Mouse (Mus musculus): ENCODE results near the gene Ncapg2.

Gene Ncapg2

DNA sequence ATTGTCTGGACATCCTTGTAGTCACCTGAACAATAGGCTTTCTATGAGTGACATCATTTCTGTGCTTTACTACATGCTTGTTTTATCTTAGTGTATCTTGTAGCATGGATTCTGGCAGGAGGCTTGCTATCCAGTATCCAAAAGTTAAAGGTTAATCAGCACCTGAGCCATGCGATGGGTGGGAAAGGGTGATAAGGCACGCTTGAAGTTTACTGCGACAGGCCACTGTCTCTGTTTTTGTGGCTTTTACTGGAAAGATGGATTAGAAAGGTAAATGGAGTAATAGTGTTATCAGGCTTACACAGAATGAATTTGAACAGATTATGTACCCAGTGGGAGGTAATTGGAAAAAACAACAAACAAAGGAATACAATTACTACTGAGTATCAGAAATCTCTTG lies 37.0 kb downstream of the Ncapg2 start:
- no peak for DNase-seq (ENCODE audit: low read depth, low spot score)

DNA sequence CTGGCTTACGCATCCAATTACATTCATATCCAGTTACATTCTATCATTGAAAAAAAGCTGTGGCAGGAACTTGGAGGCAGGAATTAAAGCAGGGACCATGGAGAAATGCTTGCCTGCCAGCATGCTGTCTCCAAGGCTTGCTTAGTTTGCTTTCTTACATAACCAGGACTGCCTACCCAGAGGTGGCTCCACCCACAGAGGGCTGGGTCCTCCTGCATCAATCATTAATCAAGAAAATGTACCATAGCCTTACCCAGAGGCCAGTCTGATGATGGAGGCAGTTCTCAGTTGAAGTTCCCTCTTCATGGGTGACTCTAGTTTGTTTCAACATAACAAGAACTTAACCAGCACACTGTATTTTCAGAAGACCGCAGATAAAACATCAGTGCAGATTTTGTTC lies 44.3 kb downstream of the Ncapg2 start:
- no peak for DNase-seq (ENCODE audit: low read depth, low spot score)

GRCm38 (mm10) chr12:116460379-116461065 lies 55.3 kb downstream of the Ncapg2 start:
- DNase-seq (ENCODE audit: low read depth, low spot score): no peak

DNA sequence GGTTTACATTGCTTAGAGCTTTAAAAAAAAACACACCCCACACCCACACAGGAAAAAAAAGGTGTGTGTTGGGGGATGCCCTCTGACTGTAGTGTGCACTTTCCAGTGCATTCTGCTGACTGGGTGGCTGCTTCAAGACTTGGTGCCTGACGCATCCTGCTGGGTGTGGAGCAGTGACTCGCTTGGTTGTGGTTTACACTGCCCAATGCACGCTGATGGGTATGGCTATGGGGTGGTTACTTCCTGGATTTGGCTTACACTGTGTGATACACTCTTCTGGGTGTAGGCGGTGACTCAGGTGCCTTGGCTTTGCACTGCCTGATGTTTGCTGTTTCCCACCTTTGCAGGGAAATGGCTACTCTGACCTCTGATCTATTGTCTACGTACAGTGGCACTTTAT lies 61.8 kb downstream of the Ncapg2 start:
- DNase-seq (ENCODE audit: low read depth, low spot score): no peak

DNA sequence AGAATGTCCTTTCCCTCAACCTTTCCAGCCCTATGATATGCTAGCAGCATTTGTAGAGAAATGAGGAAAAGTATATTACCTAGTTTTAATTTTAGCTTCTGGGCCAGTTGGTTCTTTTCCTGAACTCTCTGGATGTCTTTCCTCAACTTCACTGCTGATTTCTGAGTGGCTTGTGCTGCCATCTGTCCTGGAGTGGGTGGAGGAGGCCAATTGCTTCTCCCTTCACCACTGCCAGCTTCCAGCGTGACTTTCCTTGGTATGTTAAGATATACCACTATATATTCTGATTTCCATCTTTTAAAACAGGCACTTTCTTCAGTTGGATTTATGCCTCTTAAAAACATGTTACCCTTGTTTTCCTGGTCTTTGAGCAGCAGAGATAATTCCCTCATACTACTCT lies 63.1 kb downstream of the Ncapg2 start:
- DNase-seq (ENCODE audit: low read depth, low spot score): no peak

- no peak for DNase-seq (ENCODE audit: low read depth, low spot score)
These were observed 63.9 kb downstream of the Ncapg2 start for GRCm38 (mm10) chr12:116469096-116469495.

DNA sequence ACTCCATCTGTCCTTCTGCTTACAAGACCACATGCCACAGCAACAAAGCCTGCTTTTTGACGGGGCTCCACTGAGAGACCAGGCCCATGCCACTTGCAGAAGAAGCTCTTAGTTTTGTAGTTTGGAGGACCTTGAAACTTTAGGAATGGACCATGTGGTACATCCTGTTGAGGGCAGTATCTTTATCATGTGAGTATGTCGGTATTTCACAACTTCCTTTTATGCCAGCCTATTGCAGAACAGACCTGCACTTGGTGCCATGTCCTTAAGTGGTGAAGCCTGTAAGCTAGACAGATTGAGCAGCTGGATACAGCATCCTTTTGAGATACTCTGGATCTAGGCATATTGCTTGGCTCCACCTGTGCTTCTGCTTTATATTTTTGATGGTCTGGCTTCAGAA lies 68.1 kb downstream of the Ncapg2 start:
- no peak for DNase-seq (ENCODE audit: low read depth, low spot score)

DNA sequence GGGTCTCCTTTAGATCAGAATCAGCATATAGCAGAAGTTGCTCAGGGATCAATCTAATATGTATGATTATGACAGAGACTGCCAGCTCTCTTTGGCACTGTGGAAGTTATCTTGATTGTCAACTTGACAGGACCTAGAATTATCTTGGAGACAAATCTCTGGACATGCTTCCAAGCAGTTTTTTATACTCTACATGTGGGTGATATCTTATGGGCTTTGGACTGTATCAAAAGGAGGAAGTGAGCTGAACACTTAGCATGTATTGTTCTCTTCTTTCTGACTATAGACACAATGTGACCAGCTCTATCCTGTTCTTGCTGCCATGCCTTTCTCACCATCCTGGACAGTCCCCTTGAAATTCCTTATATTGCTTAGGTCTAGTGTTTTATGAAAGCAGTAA lies 68.6 kb downstream of the Ncapg2 start:
- no peak for DNase-seq (ENCODE audit: low read depth, low spot score)

DNA sequence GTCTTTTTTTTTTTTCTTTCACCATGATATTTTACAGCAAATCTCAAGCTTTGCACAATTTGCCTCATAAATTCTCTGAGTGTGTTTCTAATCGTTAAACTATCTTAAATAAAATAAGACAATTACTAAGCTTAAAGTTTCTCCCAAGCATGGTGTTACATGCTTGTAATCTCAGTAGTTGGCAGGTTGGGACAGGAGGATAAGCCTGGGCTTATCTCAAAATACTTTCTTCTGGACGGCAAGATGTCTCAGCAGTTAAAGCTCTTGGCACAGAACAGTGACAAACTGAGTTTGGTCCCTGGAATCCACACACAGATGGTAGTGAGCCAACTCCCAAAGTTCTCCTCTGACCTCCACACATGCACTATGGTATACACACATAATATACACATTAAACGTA lies 69.5 kb downstream of the Ncapg2 start:
- no peak for DNase-seq (ENCODE audit: low read depth, low spot score)

GRCm38 (mm10) chr12:116478771-116479170 lies 73.6 kb downstream of the Ncapg2 start:
- DNase-seq (ENCODE audit: low read depth, low spot score): no peak

DNA sequence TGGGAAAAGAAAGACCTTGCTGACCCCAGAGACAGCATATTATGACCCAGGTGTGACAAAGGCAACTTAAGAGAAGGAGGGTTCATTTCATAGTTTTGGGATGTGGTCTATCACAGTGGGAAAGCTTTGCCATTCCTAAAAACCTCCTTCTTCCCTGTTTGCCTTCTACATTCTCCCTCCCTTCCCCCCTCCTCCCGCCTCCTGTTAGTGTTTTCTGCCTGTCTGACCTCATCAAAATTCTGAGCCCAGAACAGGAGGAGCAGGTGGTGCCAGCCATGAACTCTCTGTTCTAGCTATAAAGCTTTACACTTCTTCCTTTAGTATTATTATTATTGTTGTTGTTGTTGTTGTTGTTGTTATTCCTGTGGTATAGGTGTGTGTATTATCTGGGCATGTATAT lies 76.7 kb downstream of the Ncapg2 start:
- DNase-seq (ENCODE audit: low read depth, low spot score): no peak

GRCm38 (mm10) chr12:116483581-116483980 lies 78.4 kb downstream of the Ncapg2 start:
- no peak for DNase-seq (ENCODE audit: low read depth, low spot score)

DNA sequence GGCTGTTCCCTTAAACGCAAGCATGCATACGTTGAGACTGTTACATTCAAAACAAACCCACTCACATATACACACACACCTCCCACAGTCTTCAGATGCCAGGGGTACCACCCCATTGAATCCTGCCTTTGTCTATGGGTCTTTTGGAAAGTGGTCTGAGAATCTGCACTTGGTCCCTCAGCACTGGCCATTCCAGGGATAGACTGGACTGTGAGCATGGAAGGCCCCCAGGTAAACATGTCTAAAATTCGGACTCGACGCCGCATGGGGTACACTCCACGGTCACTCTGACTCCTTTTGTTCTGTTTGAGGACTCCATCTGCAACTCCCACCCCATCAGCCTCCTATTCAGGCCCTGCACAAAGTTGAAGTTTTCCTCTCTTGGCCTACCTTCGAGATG lies 79.8 kb downstream of the Ncapg2 start:
- no peak for DNase-seq (ENCODE audit: low read depth, low spot score)

DNA sequence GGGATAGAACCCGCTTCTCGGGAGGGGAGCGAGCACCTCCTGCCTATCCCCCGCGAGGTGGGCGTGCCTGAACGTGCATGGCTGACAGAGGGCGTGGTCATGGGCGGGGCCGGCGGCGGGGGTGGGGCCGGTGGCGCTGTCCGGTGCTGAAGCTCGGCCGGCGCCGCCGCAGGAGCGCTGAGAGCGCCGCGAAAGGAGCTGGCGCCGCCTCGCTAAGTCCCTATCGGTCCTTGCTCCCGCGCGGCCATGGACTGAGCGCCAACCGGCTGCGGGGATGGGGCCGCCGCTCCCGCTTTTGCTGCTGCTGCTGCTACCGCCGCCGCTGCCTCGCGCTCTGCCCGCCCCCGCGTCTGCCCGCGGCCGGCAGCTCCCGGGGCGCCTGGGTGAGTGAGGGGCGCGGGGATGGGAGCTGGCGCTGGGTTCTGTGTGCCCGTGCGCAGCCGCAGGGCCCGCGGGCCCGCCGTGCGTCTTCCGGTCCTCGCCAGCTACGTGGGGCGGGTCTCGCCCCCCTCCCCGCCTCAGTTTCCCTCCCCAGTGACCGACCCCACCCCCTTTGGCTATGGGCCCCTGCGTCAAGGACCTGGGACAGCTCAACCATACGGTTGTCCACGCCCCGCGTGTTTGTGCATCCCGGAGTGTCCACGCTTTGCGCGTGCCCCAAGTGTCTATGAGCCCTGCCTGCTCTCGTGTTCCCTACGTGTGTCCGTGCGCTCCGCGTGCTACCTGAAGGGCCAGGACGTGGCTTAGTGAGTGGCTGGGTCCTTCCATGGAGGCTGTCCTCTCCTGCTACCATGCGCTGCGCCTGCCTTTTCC lies 80.6 kb downstream of the Ncapg2 start, which contains the start of gene Ptprn2:
Gene Ptprn2, plus strand, starts transcription at position 130 of the 813 bp plus-strand sequence.
- DNase-seq (ENCODE audit: low read depth, low spot score): peak; percentile 80

DNA sequence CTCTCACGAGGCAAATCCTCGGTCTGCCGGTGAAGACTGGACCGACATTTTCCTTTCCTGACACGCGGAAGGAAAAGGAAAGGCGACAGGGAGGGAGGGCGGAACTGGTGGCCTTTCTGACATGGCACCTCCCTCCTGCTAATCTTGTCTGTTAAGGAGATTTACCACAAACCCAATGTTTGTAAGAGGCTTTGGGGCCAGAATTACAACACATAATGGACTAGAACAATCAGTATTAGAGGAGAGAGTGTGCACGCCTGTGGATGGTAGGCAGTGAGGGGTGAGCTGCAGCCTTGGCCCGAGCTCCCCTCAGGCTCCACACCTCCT lies 81.2 kb downstream of the Ncapg2 start:
- DNase-seq (ENCODE audit: low read depth, low spot score): no peak

- DNase-seq (ENCODE audit: low read depth, low spot score): no peak
These were observed 83.6 kb downstream of the Ncapg2 start for GRCm38 (mm10) chr12:116488836-116489235.

- DNase-seq (ENCODE audit: low read depth, low spot score): no peak
These were observed 85.6 kb downstream of the Ncapg2 start for GRCm38 (mm10) chr12:116490575-116491356.

- DNase-seq (ENCODE audit: low read depth, low spot score): no peak
These were observed 93.5 kb downstream of the Ncapg2 start for GRCm38 (mm10) chr12:116498666-116499065.

DNA sequence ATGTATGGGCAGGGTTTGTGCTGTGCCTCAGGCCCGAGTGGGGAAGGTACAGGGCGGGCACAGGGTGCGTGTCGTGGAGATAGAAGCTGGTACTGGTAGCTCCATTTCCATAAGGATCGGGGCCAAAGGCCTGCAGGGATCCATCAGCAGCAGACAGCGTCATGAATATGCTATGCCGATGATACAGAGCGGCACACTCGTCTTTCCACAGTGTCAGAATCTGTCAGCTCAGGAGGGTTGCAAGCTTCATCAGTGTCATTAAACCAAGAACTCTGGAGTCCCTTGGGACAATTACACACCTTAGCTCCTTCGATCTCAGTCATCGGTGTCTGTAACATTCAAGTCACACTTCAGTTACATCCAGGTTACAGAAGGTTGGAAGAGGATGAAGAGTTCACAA lies 95.5 kb downstream of the Ncapg2 start:
- DNase-seq (ENCODE audit: low read depth, low spot score): no peak

- DNase-seq (ENCODE audit: low read depth, low spot score): no peak
These were observed 107.3 kb downstream of the Ncapg2 start for GRCm38 (mm10) chr12:116512482-116512881.

All from R1 (cell line).